Mouse (Mus musculus): ENCODE data around the gene Fbxo21.

The Fbxo21 gene

GRCm38 (mm10) chr5:118025880-118026279 lies 49.4 kb downstream of the Fbxo21 start:
- peak; percentile 41 for DNase-seq (ENCODE audit: low read depth)

GRCm38 (mm10) chr5:118026343-118026742 lies 49.8 kb downstream of the Fbxo21 start:
- DNase-seq (ENCODE audit: low read depth): no peak

GRCm38 (mm10) chr5:118027101-118027697 lies 50.7 kb downstream of the Fbxo21 start:
- peak; percentile 43 for DNase-seq (ENCODE audit: low read depth)

- peak; percentile 61 for DNase-seq (ENCODE audit: low read depth)
Observed at GRCm38 (mm10) chr5:118027698-118028190, 51.2 kb downstream of the Fbxo21 start, which contains the start of gene Tesc. Gene Tesc, plus strand, starts transcription at chr5:118027743.

GRCm38 (mm10) chr5:118028191-118029034 lies 51.9 kb downstream of the Fbxo21 start:
- DNase-seq (ENCODE audit: low read depth): peak; percentile 66

GRCm38 (mm10) chr5:118029035-118029408 lies 52.5 kb downstream of the Fbxo21 start:
- peak; percentile 59 for DNase-seq (ENCODE audit: low read depth)

GRCm38 (mm10) chr5:118029420-118029819 lies 52.9 kb downstream of the Fbxo21 start:
- peak; percentile 83 for DNase-seq (ENCODE audit: low read depth)

GRCm38 (mm10) chr5:118030022-118030675 lies 53.6 kb downstream of the Fbxo21 start:
- no peak for DNase-seq (ENCODE audit: low read depth)

- DNase-seq (ENCODE audit: low read depth): no peak
Observed at GRCm38 (mm10) chr5:118031059-118031458, 54.5 kb downstream of the Fbxo21 start.

- DNase-seq (ENCODE audit: low read depth): no peak
Observed at GRCm38 (mm10) chr5:118031508-118031907, 55.0 kb downstream of the Fbxo21 start.

GRCm38 (mm10) chr5:118033328-118033727 lies 56.8 kb downstream of the Fbxo21 start:
- DNase-seq (ENCODE audit: low read depth): no peak

- DNase-seq (ENCODE audit: low read depth): no peak
Observed at GRCm38 (mm10) chr5:118033740-118034139, 57.2 kb downstream of the Fbxo21 start.

- DNase-seq (ENCODE audit: low read depth): no peak
Observed at GRCm38 (mm10) chr5:118034632-118035031, 58.1 kb downstream of the Fbxo21 start.

- DNase-seq (ENCODE audit: low read depth): peak; percentile 60
Observed at GRCm38 (mm10) chr5:118035786-118036185, 59.3 kb downstream of the Fbxo21 start.

- DNase-seq (ENCODE audit: low read depth): peak; percentile 86
Observed at GRCm38 (mm10) chr5:118036888-118037797, 60.6 kb downstream of the Fbxo21 start.

- DNase-seq (ENCODE audit: low read depth): peak; percentile 73
Observed at GRCm38 (mm10) chr5:118037798-118038484, 61.4 kb downstream of the Fbxo21 start.

- no peak for DNase-seq (ENCODE audit: low read depth)
Observed at GRCm38 (mm10) chr5:118039241-118039668, 62.7 kb downstream of the Fbxo21 start.

GRCm38 (mm10) chr5:118042599-118042998 lies 66.1 kb downstream of the Fbxo21 start:
- DNase-seq (ENCODE audit: low read depth): no peak

GRCm38 (mm10) chr5:118043761-118044160 lies 67.2 kb downstream of the Fbxo21 start:
- no peak for DNase-seq (ENCODE audit: low read depth)

GRCm38 (mm10) chr5:118044907-118045306 lies 68.4 kb downstream of the Fbxo21 start:
- DNase-seq (ENCODE audit: low read depth): no peak

GRCm38 (mm10) chr5:118045385-118045784 lies 68.9 kb downstream of the Fbxo21 start:
- DNase-seq (ENCODE audit: low read depth): peak; percentile 44

All from naive thymus-derived CD4-positive, alpha-beta T cell, adult 2 months (primary cell).